Mouse (Mus musculus): ENCODE measurements around the gene Tcta.

Gene Tcta

DNA sequence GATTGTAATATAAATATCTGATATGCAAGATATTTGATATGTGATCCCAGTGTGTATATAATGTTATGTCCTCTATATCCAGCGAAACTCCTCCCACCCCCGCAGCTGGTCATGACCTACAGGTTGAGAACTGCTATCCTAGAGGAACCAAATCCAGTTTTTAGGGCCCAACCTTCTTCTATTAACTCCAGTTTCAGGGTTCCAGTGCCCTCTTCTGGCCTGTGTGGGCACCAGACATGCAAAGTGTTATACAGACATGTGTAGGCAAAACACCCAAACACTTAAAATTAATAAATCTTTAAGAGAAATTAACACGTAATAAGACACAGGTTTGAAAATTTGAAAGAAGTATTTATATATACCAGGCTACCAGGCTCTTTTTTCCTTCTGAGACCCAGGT lies 11.6 kb upstream of the Tcta start:
- peak; percentile 38 for DNase-seq (ENCODE audit: low read depth, low spot score)

- peak; percentile 51 for DNase-seq (ENCODE audit: low read depth, low spot score)
Measured at GRCm38 (mm10) chr9:108308141-108308540, 2.2 kb upstream of the Tcta start.

DNA sequence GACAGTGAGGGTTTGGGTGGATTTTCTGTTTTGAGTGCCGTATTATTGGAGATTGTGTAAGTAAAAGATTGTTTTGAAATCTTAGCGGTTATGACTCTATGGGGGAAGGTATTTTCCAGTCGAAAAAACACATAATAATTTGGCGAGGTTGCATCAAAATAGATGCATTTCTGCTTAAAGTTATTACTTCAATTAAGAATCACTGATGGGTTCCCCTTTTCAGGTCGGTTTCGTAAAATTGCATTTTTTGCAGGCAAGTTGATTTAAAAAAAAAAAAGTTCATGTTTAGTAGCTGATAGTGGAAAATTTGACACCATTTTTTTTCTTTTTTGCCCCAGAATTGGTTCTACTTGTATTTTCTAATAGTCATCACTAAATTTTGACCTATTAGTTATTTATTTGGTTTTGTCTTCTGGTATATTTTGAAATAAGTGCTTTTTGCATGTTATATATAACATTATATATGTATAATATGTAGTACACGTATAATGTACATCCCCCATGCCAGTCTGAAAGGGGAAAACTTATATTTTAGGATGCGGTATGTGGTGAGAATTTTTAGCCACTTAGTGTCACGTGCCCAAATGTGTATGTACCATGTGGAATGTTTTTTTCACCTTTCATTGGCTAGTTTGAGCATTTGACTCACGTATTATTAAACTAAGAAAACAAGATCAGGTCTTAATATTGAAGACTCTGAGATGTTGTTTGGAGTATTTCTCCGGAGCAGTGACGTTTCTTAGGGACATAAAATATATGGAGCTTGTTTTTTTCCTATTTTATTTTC lies 1.3 kb upstream of the Tcta start:
- no peak for DNase-seq (ENCODE audit: low read depth, low spot score)

DNA sequence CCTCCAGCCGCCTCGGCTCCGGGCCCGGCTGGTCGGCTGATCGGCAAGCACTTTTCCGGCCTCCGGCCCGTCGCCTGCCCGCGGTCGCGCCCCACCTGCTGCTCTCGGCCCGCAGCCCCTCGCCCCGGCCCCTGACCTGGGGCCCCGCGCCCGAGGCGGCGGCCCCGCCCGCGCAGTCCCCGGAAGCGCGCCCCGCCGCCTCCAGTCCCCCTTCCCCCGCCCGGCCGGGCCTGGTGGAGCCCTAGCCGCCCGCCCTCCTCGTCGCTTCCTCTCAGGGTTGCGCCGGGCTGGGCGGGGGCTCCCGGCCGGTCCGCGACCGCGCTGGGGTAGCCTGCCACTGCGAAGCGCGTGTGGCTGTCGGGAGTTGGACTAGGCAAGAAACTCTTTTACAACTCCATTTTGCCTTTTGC lies 616 bp upstream of the Tcta start:
- DNase-seq (ENCODE audit: low read depth, low spot score) = peak; percentile 34

GRCm38 (mm10) chr9:108305170-108305569 lies 790 bp downstream of the Tcta start:
- no peak for DNase-seq (ENCODE audit: low read depth, low spot score)

- DNase-seq (ENCODE audit: low read depth, low spot score) = no peak
Measured at GRCm38 (mm10) chr9:108304716-108305115, 1.2 kb downstream of the Tcta start.

DNA sequence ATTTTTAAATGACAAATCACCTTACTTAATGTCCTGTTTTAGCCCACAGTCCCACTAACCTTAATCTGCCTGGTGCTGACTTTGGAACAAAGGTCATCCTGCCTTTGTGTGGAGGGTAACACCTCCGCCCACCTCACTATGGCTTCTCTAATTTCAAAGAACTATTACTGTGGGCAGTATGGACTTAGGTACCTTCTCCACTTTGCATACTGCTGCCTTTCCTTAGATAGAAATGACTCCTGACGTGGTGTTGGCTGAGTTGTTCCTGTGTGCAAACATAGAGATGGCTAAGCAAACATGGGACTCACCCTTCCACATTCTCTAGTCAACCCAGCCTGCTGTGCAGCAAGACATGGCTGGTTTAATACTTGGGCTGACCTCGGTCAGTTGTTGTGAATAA lies 4.1 kb downstream of the Tcta start:
- peak; percentile 80 for DNase-seq (ENCODE audit: low read depth, low spot score)

DNA sequence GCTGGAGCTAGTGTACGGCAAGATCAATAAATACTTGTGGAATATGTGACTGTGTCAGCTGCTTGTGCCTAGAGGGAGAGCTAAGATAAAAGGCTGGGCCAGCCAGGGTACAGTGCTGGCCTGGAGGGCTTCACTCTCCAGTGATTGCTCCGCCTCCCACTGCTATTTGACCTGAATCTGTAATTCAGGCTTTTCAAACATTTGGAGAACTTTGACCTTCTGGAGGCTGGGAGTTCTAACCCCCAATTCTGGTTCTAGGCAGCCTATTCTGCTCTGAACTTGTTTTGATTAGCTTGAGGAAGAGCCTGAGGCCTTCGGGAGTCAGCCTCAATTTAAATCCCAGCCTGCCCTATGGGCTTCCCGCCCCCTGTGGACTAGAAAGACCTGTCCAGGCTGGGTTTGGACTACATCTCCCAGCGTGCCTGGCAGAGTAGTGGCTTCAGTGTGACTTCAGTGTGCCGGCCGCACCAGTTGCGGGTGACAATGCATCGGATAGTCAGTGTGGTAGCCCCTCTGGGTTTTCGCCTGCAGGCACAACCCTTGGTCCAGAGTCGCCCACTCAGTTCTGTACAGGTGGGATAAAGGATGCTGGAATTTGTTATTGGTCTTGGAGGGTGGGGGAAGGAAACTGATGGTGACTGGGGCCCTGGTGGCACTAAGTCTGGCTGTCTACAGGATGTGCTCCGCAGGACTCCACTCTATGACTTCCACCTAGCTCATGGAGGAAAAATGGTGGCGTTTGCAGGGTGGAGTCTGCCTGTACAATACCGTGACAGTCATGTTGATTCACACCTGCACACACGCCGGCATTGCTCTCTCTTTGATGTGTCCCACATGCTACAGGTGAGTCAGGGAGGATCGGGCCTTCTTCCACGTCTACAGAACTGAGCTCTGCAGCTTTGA lies 9.3 kb downstream of the Tcta start, which contains the start of gene Amt:
TSS of gene Amt (plus strand) at position 401 of the 903 bp plus-strand sequence.
- peak; percentile 98 for DNase-seq (ENCODE audit: low read depth, low spot score)

- DNase-seq (ENCODE audit: low read depth, low spot score) = no peak
Measured at GRCm38 (mm10) chr9:108290773-108291172, 15.2 kb downstream of the Tcta start.

- DNase-seq (ENCODE audit: low read depth, low spot score) = peak; percentile 98
Measured at GRCm38 (mm10) chr9:108290016-108290750, 15.8 kb downstream of the Tcta start, which contains the start of gene Nicn1. Gene Nicn1 (plus strand): TSS chr9:108290429.

DNA sequence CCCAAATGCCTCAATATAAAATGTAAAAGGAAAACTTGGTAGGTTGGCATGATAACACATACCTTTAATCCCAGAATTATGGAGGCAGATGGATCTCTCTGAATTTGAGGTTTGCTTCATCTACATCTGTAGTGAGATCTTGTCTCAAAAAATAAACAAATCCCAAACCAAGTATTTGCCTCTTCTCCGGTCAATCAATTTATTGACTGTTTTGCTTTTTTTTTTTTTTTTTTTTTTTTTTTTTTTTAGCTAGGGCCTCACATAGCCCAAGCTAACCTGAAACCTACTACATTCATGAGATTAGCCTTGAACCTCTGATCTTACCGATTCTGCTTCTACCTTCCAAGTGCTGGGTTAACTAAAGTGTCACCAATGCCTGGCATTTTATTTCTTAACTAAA lies 16.6 kb downstream of the Tcta start:
- DNase-seq (ENCODE audit: low read depth, low spot score) = no peak

GRCm38 (mm10) chr9:108287526-108288238 lies 18.3 kb downstream of the Tcta start:
- DNase-seq (ENCODE audit: low read depth, low spot score) = peak; percentile 86

DNA sequence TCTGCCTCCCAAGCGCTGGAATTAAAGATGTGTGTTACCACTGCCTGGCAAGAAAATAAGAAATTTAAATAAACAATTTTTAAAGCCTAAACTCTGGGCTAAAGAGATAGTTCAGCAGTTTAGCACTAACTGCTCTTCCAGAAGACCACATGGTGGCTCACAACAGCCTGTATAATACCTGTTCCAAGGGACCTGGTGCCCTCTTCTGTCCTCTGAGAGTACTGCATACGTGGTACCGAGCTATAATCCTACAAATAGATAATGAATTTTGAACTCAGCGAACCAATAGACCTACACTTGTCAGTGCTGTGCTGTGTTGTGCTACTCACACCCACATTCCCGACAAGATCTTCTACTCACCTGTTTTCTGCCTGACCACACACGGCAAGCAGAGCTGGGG lies 21.6 kb downstream of the Tcta start:
- peak; percentile 84 for DNase-seq (ENCODE audit: low read depth, low spot score)

DNA sequence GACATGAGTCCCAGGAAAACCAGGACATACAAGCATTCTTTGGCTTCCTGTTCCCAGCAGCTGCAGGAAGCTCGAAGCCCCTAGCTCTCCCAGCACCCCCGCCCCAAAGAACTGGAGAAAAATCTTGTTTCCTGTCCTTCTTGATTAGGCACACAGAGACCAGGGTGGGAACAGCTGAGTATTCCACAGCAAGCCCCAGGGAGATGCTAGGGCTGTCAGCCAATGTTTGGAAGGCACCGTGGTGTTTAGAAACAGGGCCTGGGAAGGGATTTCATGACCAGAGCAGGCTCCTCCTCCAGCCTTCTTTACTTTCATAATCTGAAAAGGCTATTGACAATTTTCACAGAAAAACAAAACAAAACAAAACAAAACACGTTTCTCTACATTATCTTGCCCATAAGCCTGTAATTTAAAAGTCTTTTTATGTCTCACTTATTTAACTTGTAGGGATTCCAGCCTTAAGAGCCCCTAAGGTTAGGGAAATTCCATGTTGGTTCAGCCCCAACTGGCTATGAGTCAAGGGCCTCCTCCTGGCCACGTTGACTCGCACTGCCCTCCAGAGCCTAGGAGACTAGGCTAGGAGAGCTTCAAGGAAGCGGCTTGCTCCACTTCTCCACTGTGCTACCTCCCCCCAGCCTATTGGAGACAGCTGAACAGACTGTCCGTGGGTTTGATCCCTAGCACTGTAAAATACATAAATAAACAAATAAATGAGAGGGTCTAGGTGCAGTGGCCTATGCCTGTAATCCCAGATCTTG lies 25.7 kb downstream of the Tcta start:
- DNase-seq (ENCODE audit: low read depth, low spot score) = no peak

DNA sequence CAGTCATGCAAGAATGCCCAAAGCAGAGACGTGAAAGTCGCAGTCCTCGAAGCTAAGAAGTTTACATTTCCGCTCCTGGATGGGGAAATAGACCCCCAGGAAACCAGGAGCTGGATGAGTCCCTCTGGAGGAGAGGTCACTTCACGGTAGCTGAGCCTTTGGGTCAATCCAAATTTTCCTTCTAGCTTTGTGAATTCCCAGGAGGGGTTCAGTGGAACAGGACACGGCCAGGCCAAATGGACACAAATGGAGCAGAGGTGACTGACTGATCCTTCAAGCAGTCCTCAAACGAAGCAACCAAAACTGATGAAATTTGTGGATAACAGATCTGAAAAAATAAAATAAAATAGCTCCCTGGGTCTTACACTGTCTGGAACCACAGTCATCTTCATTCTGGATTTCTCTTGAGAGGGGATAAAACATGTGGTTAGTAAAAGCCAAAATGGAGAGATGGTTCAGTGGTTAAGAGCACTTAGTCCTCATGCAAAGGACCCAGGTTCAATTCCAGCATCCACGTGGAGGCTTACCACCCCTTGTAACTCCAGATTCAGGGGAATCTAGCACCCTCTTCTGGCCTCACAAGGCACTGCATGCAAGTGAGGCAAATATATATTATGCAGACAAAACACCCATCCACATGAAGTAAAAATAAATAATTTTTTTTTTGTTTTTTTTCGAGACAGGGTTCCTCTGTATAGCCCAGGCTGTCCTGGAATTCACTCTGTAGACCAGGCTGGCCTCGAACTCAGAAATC lies 27.1 kb downstream of the Tcta start:
- DNase-seq (ENCODE audit: low read depth, low spot score) = peak; percentile 82

DNA sequence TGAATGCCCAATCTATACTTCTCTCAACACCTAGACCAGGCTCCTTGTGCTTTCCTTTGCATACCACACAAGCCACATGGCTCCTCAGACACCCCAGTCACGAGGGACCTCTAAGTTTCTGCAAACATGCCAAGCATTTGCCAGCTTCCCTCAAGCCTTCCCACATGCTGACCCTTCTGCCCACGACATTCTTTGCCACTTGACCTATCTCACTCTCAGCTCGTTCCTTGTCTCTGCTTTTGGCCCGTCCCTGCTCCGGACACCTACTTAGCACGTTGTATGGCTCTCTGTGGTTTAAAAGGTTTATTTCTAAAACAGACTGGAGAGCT lies 30.7 kb downstream of the Tcta start:
- DNase-seq (ENCODE audit: low read depth, low spot score) = no peak

GRCm38 (mm10) chr9:108274476-108275330 lies 31.3 kb downstream of the Tcta start:
- no peak for DNase-seq (ENCODE audit: low read depth, low spot score)

DNA sequence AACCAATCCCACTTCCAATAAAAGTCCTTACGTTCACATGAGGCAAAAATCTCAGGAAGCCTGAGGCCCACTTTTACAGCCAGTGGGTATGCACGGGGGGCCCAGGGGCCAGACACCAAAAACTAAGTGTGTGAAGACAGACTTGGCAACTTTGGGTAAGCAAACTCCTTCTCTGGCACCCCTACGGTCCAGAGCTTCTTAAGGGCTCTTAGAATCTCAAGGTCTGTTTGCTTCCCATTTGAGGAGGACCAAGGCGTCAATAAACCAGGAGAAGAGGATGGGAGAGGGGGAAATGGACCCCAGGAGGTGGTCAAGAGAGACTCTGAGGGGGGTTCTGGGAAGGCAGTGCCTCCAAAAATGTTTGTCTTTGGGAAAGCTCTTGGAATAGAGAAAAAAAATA lies 32.5 kb downstream of the Tcta start:
- DNase-seq (ENCODE audit: low read depth, low spot score) = no peak

DNA sequence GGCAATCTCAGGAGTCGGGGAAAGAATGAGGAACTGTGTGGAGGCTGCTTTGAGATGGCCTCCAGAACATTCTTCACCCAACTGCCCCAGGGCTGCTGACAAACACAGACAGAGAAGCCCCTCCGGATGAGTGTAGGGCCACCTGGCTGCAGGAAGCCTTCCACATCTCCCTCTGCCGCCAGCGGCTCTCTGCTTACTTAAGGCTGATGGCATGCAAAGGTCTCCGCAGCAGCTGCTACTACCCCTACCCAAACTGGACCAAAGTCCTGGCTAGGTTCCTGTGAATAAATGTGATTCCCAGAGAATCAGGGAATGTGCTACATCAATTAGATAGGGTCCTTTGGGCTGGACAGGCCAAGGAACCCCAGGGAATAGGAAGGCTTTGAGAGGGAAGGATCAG lies 33.3 kb downstream of the Tcta start:
- no peak for DNase-seq (ENCODE audit: low read depth, low spot score)
